Mouse (Mus musculus) lung, adult 2 months (tissue): ENCODE results near the gene Tex13a. TPM values are rescaled to one million over a fixed set of nuclear protein-coding genes. Genes with fewer than 3 reads are reported as not detected.

ENCODE experiments used
- DNase-seq: peaks from one replicate; pipeline ENCODE4 v3.0.0; 2022
- H3K4me1 ChIP-seq: fragments of 200-500 bp; 2 replicates; pipeline ENCODE4 v1.6.1; 2011; ENCODE audit warnings: low read length; ENCODE audit not compliant: control insufficient read depth, insufficient read depth
- H3K4me3 ChIP-seq: fragments of 200-500 bp; replicated peaks from 2 replicates; pipeline ENCODE3; 2011; ENCODE audit warnings: low read depth, mild to moderate bottlenecking, control low read depth, low read length; ENCODE audit errors: extremely low read depth
- CTCF ChIP-seq: fragments of 200-500 bp; IDR thresholded peaks from 2 replicates; pipeline ENCODE4 v1.5.1; 2011; ENCODE audit warnings: mild to moderate bottlenecking, low read length, control low read depth; ENCODE audit not compliant: insufficient read depth
- POLR2A ChIP-seq: fragments of 200-500 bp; IDR thresholded peaks from 2 replicates; pipeline ENCODE4 v1.6.1; 2011; ENCODE audit warnings: low read depth, mild to moderate bottlenecking, control low read depth, low read length, borderline replicate concordance; ENCODE audit errors: extremely low read depth
- WGBS: fragments of 180-500 bp; shearing (Covaris S2); methylation state at CpG from one replicate; pipeline ENCODE4 v1.1.7; 2018; 5-methylcytosine and 5-hydroxymethylcytosine counted together
- polyA plus RNA-seq: library from polyadenylated mRNA; depleted of rRNA; stranded (reverse); fragments of >200 nt; gene quantifications from 2 replicates; pipeline ENCODE4 v1.2.3, GENCODE M21; 2012; rRNA removed

Gene Tex13a
- polyA plus RNA-seq: not detected in 2 replicates

- TF ChIP-seq POLR2A: no peak
- TF ChIP-seq CTCF: no peak
- no peaks in the 10 kb centered on the region for H3K4me1 ChIP-seq
- DNase-seq: no peak
- no peak within 1 kb of the TSS for H3K4me3 ChIP-seq
- WGBS: 83% methylated on average over 3 of the region's 3 CpGs
Observed at GRCm38 (mm10) chrX:138209480-138209879, at the start of gene Tex13a. Gene Tex13a, minus strand, starts transcription at chrX:138209580.

- no peak for TF ChIP-seq CTCF
- TF ChIP-seq POLR2A: no peak
- WGBS: 62% methylated on average over 4 of the region's 4 CpGs
- Histone ChIP-seq H3K4me3 (no peak overlapping the region), H3K4me1 (no peaks in the 10 kb centered on the region)
- DNase-seq: no peak
Observed at GRCm38 (mm10) chrX:138234626-138235025, 25.2 kb upstream of the Tex13a start.

- 12% methylated on average over 3 of the region's 3 CpGs for WGBS
- DNase-seq: no peak
- Histone ChIP-seq H3K4me3 (no peak overlapping the region), H3K4me1 (no peaks in the 10 kb centered on the region)
- TF ChIP-seq POLR2A (no peak), CTCF (no peak)
Observed at GRCm38 (mm10) chrX:138170146-138170545, 39.2 kb downstream of the Tex13a start.
